Mouse (Mus musculus) urinary bladder, postnatal 10 days (tissue): ENCODE measurements around the gene Dtnbp1.

Experiments
- DNase-seq: peaks from one replicate; pipeline ENCODE4 v3.0.0; 2022; ENCODE audit warnings: low spot score

The Dtnbp1 gene

GRCm38 (mm10) chr13:45001228-45001910 is 578 bp downstream of the Dtnbp1 start:
- DNase-seq: no peak

- DNase-seq: no peak
These were observed 1.1 kb downstream of the Dtnbp1 start for GRCm38 (mm10) chr13:45000836-45001227.

- no peak for DNase-seq
These were observed 2.7 kb downstream of the Dtnbp1 start for GRCm38 (mm10) chr13:44999211-44999610.

- no peak for DNase-seq
These were observed 5.6 kb downstream of the Dtnbp1 start for GRCm38 (mm10) chr13:44996339-44996738.

- DNase-seq: no peak
These were observed 9.3 kb downstream of the Dtnbp1 start for GRCm38 (mm10) chr13:44992550-44993205.

- no peak for DNase-seq
These were observed 10.0 kb downstream of the Dtnbp1 start for GRCm38 (mm10) chr13:44991936-44992335.

GRCm38 (mm10) chr13:44990073-44990682 is 11.8 kb downstream of the Dtnbp1 start:
- DNase-seq: no peak

- no peak for DNase-seq
These were observed 15.6 kb downstream of the Dtnbp1 start for GRCm38 (mm10) chr13:44986352-44986751.

GRCm38 (mm10) chr13:44985321-44985720 is 16.6 kb downstream of the Dtnbp1 start:
- DNase-seq: no peak

- DNase-seq: no peak
These were observed 18.1 kb downstream of the Dtnbp1 start for GRCm38 (mm10) chr13:44983635-44984401.

GRCm38 (mm10) chr13:44982799-44983198 is 19.1 kb downstream of the Dtnbp1 start:
- no peak for DNase-seq

- DNase-seq: no peak
These were observed 22.5 kb downstream of the Dtnbp1 start for GRCm38 (mm10) chr13:44979433-44979832.

- no peak for DNase-seq
These were observed 24.3 kb downstream of the Dtnbp1 start for GRCm38 (mm10) chr13:44977483-44978141.

GRCm38 (mm10) chr13:44977059-44977458 is 24.9 kb downstream of the Dtnbp1 start:
- no peak for DNase-seq

GRCm38 (mm10) chr13:44960542-44961291 is 41.2 kb downstream of the Dtnbp1 start:
- no peak for DNase-seq

- DNase-seq: no peak
These were observed 44.9 kb downstream of the Dtnbp1 start for GRCm38 (mm10) chr13:44957049-44957448.

- no peak for DNase-seq
These were observed 46.2 kb downstream of the Dtnbp1 start for GRCm38 (mm10) chr13:44955781-44956180.

GRCm38 (mm10) chr13:44954232-44954568 is 47.7 kb downstream of the Dtnbp1 start:
- DNase-seq: no peak

GRCm38 (mm10) chr13:44953546-44954231 is 48.3 kb downstream of the Dtnbp1 start:
- DNase-seq: no peak

GRCm38 (mm10) chr13:44952393-44953086 is 49.4 kb downstream of the Dtnbp1 start:
- DNase-seq: no peak
